Mouse (Mus musculus) intestine, postnatal 0 days (tissue): ENCODE data around the gene Antxr1. TPM values are rescaled to one million over a fixed set of nuclear protein-coding genes. Genes with fewer than 3 reads are reported as not detected.

Experiments
- ATAC-seq: fragments of 200-750 bp; cut with Nextera tagmentation; 2 replicates; pipeline ENCODE4 v1.8.0; 2017; ENCODE audit warnings: mild to moderate bottlenecking, moderate TSS enrichment, moderate library complexity
- H3K27ac ChIP-seq: fragments of 300-500 bp; sonication (generic); 2 replicates; pipeline ENCODE4 v1.5.1; 2014; ENCODE audit warnings: mild to moderate bottlenecking, low read depth, low read length, moderate library complexity
- H3K27me3 ChIP-seq: fragments of 300-500 bp; sonication (generic); replicated peaks from 2 replicates; pipeline ENCODE4 v1.6.1; 2014; ENCODE audit warnings: low read length, mixed read lengths; ENCODE audit not compliant: control insufficient read depth, insufficient read depth
- H3K36me3 ChIP-seq: fragments of 300-500 bp; sonication (generic); 2 replicates; pipeline ENCODE4 v1.6.1; 2014; ENCODE audit warnings: mild to moderate bottlenecking, moderate library complexity; ENCODE audit not compliant: control insufficient read depth, insufficient read depth
- H3K4me1 ChIP-seq: fragments of 300-500 bp; sonication (generic); replicated peaks from 2 replicates; pipeline ENCODE4 v1.6.1; 2014; ENCODE audit warnings: antibody characterized with exemption, low read length, mixed read lengths; ENCODE audit not compliant: control insufficient read depth, insufficient read depth
- H3K4me2 ChIP-seq: fragments of 300-500 bp; sonication (generic); replicated peaks from 2 replicates; pipeline ENCODE4 v1.6.1; 2014; ENCODE audit warnings: low read depth, mild to moderate bottlenecking, moderate library complexity
- H3K4me3 ChIP-seq: fragments of 300-500 bp; sonication (generic); 2 replicates; pipeline ENCODE4 v1.5.1; 2014; ENCODE audit warnings: low read depth, low read length
- H3K9ac ChIP-seq: fragments of 300-500 bp; sonication (generic); 2 replicates; pipeline ENCODE4 v1.6.1; 2014; ENCODE audit warnings: mild to moderate bottlenecking, low read depth, low read length
- H3K9me3 ChIP-seq: fragments of 300-500 bp; sonication (generic); 2 replicates; pipeline ENCODE4 v1.6.1; 2016; ENCODE audit warnings: mixed run types; ENCODE audit not compliant: control insufficient read depth
- CTCF ChIP-seq: sonication (generic); IDR thresholded peaks from 2 replicates; pipeline ENCODE4 v1.5.1; 2016; ENCODE audit warnings: low read depth, mild to moderate bottlenecking, control low read depth, antibody characterized with exemption, moderate library complexity
- WGBS: fragments of 180-500 bp; shearing (Covaris S2); extraction: QIAGEN DNeasy Blood & Tissue Kit; methylation state at CpG from one replicate; pipeline ENCODE4 v1.1.7; 2014; 5-methylcytosine and 5-hydroxymethylcytosine counted together
- polyA plus RNA-seq: library from polyadenylated mRNA; unstranded; fragments of >200 nt; fragmentation: Nextera tagmentation; extraction: Ambion mirVana; gene quantifications from 2 replicates; pipeline ENCODE4 v1.2.1, GENCODE M21; 2015

The Antxr1 gene
- polyA plus RNA-seq, 1 experiment from 2014 or later, result 4.9 TPM

- Histone ChIP-seq H3K4me1 (peaks cover 9% of the 10 kb centered on the region; the same call in 1 of the 2 replicates), H3K36me3 (no peaks in the 10 kb centered on the region), H3K9ac (no peak within 1 kb of the TSS), H3K9me3 (no peaks in the 10 kb centered on the region), H3K27me3 (no peaks in the 10 kb centered on the region), H3K4me3 (no peak within 1 kb of the TSS), H3K27ac (no peak within 1 kb of the TSS), H3K4me2 (no peak within 1 kb of the TSS)
- WGBS, result 60% methylated on average over 8 of the region's 8 CpGs
- ATAC-seq, result peak; percentile 38
- TF ChIP-seq CTCF, result no peak
These were observed 15.2 kb upstream of the Antxr1 start, which contains the start of gene Gkn1 for GRCm38 (mm10) chr6:87350829-87351228. Gene Gkn1 (minus strand): TSS chr6:87350942.

- Histone ChIP-seq H3K4me2 (peak overlapping the region; percentile 79), H3K27ac (no peak overlapping the region), H3K9ac (no peak overlapping the region), H3K9me3 (no peaks in the 10 kb centered on the region), H3K27me3 (peaks cover 18% of the 10 kb centered on the region), H3K4me1 (no peaks in the 10 kb centered on the region), H3K4me3 (no peak overlapping the region; the same call in 1 of the 2 replicates), H3K36me3 (no peaks in the 10 kb centered on the region)
- WGBS, result 27% methylated on average over 6 of the region's 6 CpGs
- no peak for ATAC-seq
- TF ChIP-seq CTCF, result no peak
These were observed 294 bp upstream of the Antxr1 start for GRCm38 (mm10) chr6:87335935-87336295.

GRCm38 (mm10) chr6:87334361-87335090, 1.1 kb downstream of the Antxr1 start:
- no peak for ATAC-seq
- TF ChIP-seq CTCF, result peak; percentile 37
- WGBS, result 33% methylated on average over 11 of the region's 11 CpGs
- Histone ChIP-seq H3K4me1 (no peaks in the 10 kb centered on the region), H3K4me3 (peak overlapping the region; percentile 67), H3K9ac (peak overlapping the region; percentile 62), H3K9me3 (no peaks in the 10 kb centered on the region), H3K36me3 (no peaks in the 10 kb centered on the region), H3K4me2 (peak overlapping the region; percentile 79), H3K27ac (peak overlapping the region; percentile 81), H3K27me3 (peaks cover 18% of the 10 kb centered on the region)

GRCm38 (mm10) chr6:87332380-87332779, 3.2 kb downstream of the Antxr1 start:
- no peaks in the 10 kb centered on the region for H3K4me1 ChIP-seq
- H3K4me2 ChIP-seq, result peak overlapping the region; percentile 79
- H3K27me3 ChIP-seq, result peaks cover 18% of the 10 kb centered on the region
- H3K9ac ChIP-seq, result no peak overlapping the region
- 58% methylated on average over 2 of the region's 2 CpGs for WGBS
- no peaks in the 10 kb centered on the region for H3K9me3 ChIP-seq
- no peak for TF ChIP-seq CTCF
- peak overlapping the region; percentile 17; the same call in 1 of the 2 replicates for H3K4me3 ChIP-seq
- ATAC-seq, result no peak
- H3K36me3 ChIP-seq, result no peaks in the 10 kb centered on the region
- no peak overlapping the region for H3K27ac ChIP-seq

- Histone ChIP-seq H3K4me1 (no peaks in the 10 kb centered on the region), H3K4me3 (no peak overlapping the region), H3K4me2 (no peak overlapping the region), H3K27ac (no peak overlapping the region), H3K27me3 (no peaks in the 10 kb centered on the region), H3K36me3 (no peaks in the 10 kb centered on the region), H3K9me3 (no peaks in the 10 kb centered on the region), H3K9ac (no peak overlapping the region)
- 82% methylated on average over 22 of the region's 22 CpGs for WGBS
- TF ChIP-seq CTCF, result 0 out of 2 replicates have a peak, but pooled peaks have one; percentile 3
- no peak for ATAC-seq
These were observed 7.1 kb downstream of the Antxr1 start for GRCm38 (mm10) chr6:87328265-87329173.

GRCm38 (mm10) chr6:87326932-87327331, 8.7 kb downstream of the Antxr1 start:
- TF ChIP-seq CTCF, result no peak
- ATAC-seq, result no peak
- H3K9me3 ChIP-seq, result no peaks in the 10 kb centered on the region
- H3K4me2 ChIP-seq, result no peak overlapping the region
- H3K27me3 ChIP-seq, result no peaks in the 10 kb centered on the region
- 92% methylated on average over 2 of the region's 2 CpGs for WGBS
- H3K4me1 ChIP-seq, result no peaks in the 10 kb centered on the region
- no peak overlapping the region for H3K9ac ChIP-seq
- H3K27ac ChIP-seq, result no peak overlapping the region
- H3K4me3 ChIP-seq, result no peak overlapping the region
- no peaks in the 10 kb centered on the region for H3K36me3 ChIP-seq
